Mouse (Mus musculus) forelimb bud, embryonic 11.5 days (tissue): ENCODE data around the gene Hck.

ENCODE experiments used
- DNase-seq: peaks from one replicate; pipeline ENCODE4 v3.0.0-alpha.2; 2012; ENCODE audit warnings: low read depth, low spot score

The Hck gene

GRCm38 (mm10) chr2:153108313-153109264, at the start of gene Hck:
Gene Hck (plus strand): TSS chr2:153108468.
- DNase-seq, result no peak

GRCm38 (mm10) chr2:153060216-153060615, 48.1 kb upstream of the Hck start:
- no peak for DNase-seq

- peak; percentile 55 for DNase-seq
Measured at GRCm38 (mm10) chr2:153063394-153063793, 44.9 kb upstream of the Hck start.

GRCm38 (mm10) chr2:153064190-153064970, 43.9 kb upstream of the Hck start:
- DNase-seq, result no peak

GRCm38 (mm10) chr2:153065747-153066508, 42.3 kb upstream of the Hck start, which contains the start of gene Ccm2l:
Gene Ccm2l (plus strand): TSS chr2:153065955.
- DNase-seq, result no peak

- DNase-seq, result no peak
Measured at GRCm38 (mm10) chr2:153066991-153067390, 41.3 kb upstream of the Hck start.

GRCm38 (mm10) chr2:153070762-153071490, 37.3 kb upstream of the Hck start:
- DNase-seq, result no peak

- no peak for DNase-seq
Measured at GRCm38 (mm10) chr2:153071491-153072184, 36.6 kb upstream of the Hck start.

- no peak for DNase-seq
Measured at GRCm38 (mm10) chr2:153074651-153075050, 33.6 kb upstream of the Hck start.

GRCm38 (mm10) chr2:153075961-153076360, 32.3 kb upstream of the Hck start:
- no peak for DNase-seq

- DNase-seq, result peak; percentile 94
Measured at GRCm38 (mm10) chr2:153080841-153081523, 27.3 kb upstream of the Hck start.

- DNase-seq, result no peak
Measured at GRCm38 (mm10) chr2:153081866-153082265, 26.4 kb upstream of the Hck start.

- DNase-seq, result no peak
Measured at GRCm38 (mm10) chr2:153083275-153083674, 25.0 kb upstream of the Hck start.

- DNase-seq, result no peak
Measured at GRCm38 (mm10) chr2:153083824-153084223, 24.4 kb upstream of the Hck start.

GRCm38 (mm10) chr2:153084261-153084976, 23.8 kb upstream of the Hck start:
- DNase-seq, result no peak

GRCm38 (mm10) chr2:153085556-153085955, 22.7 kb upstream of the Hck start:
- no peak for DNase-seq

- DNase-seq, result no peak
Measured at GRCm38 (mm10) chr2:153086166-153086565, 22.1 kb upstream of the Hck start.

- DNase-seq, result no peak
Measured at GRCm38 (mm10) chr2:153087091-153087490, 21.2 kb upstream of the Hck start.

GRCm38 (mm10) chr2:153089316-153089715, 19.0 kb upstream of the Hck start:
- DNase-seq, result no peak
